Mouse (Mus musculus): ENCODE results near the gene Afap1l2.
A peak's percentile ranks its signal among the peaks of the same experiment; 100 is the strongest.

The Afap1l2 gene

DNA sequence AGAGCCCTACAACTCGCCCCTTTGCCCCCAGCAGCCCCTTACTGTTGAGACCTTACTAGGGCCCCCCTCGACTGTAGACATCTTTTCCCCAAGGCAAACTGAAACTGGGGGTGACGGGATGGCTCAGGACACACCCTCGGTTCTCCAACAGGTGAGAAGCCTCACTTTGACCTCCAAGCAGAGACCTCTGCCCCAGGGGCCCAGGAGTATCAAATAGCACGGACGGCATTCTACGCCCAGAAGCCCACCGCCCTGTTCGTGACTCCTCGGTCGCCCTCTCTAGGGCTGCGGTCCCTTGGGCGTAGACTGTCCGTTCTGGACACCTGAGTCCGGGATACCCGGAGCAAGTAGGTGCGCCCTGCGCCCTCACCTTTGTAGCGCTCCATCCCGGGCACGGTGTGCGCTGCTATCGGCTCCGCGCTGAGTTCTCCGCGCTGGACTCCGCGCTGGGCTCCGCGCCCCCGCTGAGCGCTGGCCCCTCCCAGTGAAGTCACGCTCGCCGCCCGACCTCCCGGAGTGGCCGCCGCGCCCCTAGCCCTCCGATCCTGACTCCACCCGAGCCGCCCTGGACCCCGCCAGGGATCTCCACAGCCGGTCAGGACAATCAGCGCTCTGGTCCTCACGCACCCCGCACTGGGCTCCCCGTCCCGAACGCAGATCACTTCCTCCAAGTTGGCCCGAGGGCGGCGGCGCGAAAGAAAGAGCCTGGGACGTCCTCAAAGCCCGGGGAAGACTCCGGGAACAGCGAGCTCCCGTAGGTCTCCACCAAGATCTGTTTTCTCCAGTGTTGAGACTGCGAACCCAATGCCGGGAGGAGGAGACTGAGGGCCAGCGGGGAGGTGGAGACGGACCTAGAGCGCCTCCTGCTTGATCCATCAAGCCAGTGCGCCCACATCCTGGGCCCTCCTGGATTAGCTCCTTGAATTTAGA, at the start of gene Afap1l2:
Gene Afap1l2, minus strand, starts transcription at position 448 of the 930 bp plus-strand sequence.
- no peak for DNase-seq (ENCODE audit: low spot score in 2 of 2)

DNA sequence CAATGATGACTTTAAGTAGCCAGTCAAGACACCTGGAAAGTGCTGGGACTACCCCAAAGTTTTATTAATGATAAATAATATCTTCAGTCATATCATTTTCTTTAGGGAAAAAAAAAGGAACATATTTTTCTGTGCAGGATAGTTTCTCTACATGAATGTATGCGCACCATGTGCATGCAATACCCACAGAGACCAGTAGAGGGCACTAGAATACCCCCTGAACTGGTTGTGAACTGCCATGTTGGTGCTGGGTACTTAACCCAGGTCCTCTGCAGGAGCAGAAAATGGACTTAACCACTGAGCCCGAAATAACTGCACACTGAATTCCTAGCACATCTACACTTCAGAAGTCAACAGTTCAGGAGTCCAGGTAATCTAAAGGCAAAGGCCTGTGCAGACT, 49.5 kb upstream of the Afap1l2 start:
- DNase-seq (ENCODE audit: low spot score in 2 of 2), result no peak

DNA sequence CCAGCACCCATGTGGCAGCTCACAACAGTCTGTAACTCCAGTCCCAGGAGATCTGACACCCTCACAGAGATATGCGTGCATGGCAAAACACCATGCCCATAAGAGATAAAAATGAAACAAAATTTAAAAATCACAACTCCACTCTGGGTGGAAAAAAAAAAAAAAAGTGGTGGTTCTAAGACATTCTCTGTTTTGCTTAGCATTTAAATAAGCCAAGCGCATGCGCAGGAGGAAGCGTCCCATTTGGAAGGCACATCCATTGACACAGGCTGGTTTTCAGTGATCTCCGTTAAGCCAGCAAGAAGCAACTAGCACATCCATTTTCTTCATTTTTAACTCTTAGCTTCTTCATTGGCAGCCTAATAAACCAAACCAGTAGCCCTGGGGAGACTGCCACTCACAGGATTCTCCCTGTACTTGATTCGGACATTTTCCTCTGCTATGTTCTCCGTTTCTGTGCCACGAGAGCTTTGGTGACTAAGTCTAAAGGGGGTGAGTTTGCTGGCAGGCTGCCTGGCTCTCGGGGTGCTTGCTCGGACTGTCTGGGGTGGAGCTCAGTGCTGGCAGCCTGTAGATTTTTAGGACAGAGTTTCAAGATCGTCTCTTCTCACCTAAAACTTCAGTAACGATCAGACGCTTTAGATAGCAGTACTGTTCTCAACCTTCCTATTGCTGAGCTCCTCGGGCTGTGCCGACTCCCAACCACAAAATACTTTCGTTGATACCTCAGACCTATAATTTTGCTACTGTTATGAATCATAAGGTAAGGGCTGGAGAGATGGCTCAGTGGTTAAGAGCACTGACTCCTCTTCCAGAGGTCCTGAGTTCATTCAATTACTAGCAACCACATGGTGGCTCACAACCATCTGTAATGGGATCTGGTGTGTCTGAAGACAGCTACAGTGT, 47.4 kb upstream of the Afap1l2 start:
- no peak for DNase-seq (ENCODE audit: low spot score in 2 of 2)

DNA sequence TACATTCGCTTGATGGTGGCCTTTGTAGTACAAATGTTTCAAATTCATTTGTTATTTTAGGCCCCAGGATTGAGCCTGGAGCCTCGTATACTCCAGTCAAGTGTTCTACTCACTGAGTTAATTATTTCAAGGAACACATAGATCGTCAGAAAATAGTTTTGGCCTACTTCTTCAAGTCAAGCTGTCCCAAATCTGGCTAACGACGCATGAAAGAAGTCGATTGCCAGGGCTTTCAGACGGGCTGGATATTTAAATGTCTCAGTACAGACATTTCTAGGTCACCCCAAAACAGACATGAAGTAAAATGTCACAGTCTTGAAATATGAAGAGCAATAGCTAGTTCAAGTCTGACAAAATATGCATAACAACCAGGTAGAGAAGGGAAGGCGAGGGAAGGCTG, 44.9 kb upstream of the Afap1l2 start:
- DNase-seq (ENCODE audit: low spot score in 2 of 2), result no peak

DNA sequence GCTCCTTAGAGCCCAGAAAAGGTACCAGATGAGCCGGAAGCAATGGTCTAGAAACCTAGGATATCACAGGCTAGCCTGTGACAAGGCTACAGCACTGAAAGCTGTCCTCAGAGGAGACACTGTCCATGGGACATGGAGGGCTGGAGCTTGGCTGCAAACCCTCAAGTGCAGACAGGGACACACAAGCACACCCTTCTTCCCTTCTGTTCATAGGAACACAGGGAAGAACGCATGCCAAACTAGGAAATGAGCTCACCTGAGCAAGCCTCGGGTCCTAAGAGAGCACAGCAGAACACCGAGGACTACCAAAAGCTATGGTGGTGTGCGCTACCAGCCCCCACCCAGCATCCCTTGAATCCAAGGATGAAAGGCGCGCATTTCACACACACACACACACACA, 44.0 kb upstream of the Afap1l2 start:
- DNase-seq (ENCODE audit: low spot score in 2 of 2), result no peak

DNA sequence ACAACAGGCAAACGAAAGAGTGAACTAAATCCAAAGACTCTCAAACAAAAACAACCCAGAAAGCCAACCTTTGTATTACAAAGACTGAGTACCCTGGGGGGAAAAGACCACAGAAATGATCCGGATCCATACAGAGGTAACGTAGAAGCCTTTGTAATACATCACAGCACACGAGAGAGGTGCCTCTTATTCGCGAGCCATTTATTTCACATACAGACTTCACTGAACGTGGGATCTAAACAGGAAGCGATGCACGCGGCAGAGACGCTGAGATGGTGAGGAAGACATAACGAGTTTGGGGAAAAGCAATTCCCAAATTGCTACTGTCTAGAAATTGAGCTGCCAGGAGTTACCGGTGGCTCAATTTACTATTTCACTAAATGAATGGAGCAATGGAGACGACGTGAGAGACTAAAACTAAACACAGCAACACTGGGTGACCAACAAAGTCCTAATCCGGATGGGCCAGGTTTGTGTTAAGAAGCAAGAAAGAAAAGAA, 41.6 kb upstream of the Afap1l2 start:
- DNase-seq (ENCODE audit: low spot score in 2 of 2), result no peak

DNA sequence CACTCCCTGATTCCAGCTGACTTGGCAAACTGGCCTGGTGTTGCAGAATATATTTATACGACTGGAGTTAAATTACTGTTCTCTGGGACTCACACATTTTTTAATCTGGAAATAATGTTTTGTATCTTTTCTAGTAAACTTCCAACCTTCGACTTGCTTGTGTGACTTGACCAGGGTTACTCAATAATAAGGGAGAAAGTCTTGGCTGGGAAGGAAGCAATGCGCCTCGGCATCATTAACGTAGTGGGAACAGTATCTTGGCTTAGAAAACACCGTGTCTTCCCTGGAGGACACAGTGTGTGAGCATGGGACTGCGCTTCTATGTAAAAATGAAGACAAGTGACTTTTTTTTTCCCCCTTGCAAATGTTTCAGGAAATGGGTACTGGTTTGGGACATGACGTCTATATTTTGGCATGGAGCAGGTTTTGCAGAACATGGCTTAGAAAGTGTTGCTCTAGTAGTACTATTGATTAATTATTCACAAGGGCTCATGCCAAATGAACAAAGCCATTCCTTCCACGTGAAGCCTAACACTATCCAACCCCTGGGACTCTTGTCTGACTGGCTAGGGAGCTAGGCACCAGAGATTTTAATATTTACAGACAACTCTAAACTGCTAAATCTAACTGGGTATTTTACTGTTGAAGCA, 39.8 kb upstream of the Afap1l2 start:
- DNase-seq (ENCODE audit: low spot score in 2 of 2), result no peak

DNA sequence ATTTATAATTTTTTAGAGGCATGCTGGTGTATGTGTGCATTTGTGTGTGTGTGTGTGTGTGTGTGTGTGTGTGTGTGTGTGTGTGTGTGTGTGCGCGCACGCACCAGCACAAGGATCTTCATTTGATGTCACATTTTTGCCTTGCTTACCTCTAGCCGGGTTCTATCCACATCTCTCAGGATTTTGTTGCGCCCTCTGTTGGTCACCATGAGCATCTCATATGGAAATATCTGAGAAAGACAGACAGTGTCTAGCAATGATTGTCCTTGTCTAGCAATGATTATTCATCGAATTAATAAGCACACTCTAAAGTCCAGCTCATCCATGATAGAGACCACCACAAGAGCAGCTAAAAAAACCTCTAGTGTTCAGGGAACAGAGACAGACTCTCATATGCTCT, 31.2 kb upstream of the Afap1l2 start:
- peak in 1 of 2 experiments; percentile 28 for DNase-seq (ENCODE audit: low spot score in 2 of 2)

DNA sequence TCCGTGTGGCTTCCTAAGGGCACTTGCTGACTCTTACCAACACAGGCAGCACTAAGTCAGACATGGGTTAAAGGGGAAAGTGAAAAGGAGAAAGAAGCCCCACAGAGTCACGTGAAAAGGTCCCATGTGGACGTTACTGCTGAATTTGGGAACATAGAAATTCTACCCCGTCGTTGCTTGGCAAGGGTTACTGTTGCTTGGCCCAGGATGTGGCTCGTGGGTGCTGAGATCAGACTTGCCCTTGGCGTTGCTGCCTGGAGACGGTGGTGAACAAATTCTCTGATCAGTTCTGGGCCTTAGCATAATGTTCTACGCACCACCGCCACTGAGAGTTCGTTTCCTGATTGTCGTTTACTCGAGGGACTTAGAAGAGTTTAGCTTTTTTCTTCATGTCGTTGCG, 28.8 kb upstream of the Afap1l2 start:
- DNase-seq (ENCODE audit: low spot score in 2 of 2), result no peak

DNA sequence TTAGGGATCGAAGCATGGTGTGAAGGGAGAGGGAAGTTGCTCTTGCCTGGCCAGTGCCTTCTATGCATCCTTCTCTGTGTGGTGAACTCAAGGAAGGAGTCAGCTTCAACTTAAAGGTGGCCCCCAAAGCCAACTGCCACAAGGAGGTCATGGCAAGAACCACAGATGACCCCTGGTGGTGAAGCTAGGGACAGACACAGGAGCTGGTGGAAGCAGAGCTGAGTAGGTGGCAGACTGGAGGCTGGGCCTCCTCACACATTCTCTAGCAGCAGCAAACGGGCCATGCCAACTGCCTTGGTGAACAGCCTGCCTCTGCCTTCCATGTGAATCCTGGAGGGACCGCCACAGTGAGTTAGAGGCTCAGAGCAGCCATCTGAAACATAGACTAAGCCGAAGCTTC, 23.6 kb upstream of the Afap1l2 start:
- DNase-seq (ENCODE audit: low spot score in 2 of 2), result peak; percentile 32 to 62

DNA sequence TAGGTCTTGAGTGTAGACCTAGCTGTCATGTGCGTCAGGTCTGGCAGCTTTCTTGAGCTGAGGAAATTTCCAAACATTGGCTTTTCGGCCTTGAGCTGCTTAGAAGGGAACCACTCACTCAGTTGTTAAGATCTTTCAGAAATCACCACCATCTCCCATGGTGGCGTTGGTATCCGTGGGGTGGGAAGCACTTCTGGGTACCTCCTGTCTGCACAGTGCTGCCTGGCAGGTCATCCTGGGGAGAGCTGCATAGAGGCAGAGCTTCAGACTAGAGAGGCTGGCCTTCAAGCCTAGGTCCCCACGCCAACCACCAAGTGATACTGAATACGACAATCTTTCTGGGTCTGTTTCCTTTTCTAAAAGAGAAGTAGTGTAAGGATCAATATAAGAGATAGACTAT, 21.4 kb upstream of the Afap1l2 start:
- no peak for DNase-seq (ENCODE audit: low spot score in 2 of 2)

DNA sequence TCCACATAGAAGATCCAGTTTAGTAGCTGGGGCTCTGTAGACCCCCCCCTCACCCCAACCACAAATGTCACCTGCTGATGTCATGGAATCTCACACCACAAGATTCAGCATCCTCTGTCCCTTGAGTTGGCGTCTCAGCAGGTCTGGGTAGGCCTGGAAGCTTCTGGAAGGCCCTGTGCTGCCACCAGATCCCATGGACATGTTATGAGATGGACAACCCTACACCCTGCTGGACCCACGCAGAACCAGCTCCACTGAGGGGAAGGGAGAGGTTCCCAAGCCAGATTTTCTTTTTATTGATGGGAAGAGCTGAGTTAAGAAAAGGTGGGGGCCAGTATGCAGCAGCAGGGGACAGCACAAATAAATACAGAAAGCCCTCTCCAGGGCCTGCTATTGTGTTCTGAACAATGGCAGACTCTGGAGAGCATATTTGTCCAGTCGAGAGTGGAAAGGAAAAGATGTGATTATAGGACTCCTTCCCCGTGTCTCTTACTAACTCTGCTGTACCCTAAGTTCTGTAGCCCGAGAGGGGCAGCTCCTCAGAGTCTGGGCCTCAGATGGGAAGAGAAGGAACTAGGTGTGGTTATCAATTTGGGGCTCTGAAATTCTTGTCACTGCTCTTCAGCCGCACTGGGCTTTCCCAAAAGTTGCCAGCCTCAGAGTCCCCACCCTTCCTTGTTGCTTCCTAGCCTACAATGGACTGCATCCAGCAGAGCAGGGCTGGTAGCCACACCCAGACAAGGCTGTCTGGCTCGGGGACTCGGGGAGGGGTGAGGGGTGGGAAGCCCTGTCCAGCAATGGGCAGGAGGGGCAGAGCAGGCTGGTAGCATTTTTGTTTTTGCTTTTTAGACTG, 20.5 kb upstream of the Afap1l2 start:
- no peak for DNase-seq (ENCODE audit: low spot score in 2 of 2)

DNA sequence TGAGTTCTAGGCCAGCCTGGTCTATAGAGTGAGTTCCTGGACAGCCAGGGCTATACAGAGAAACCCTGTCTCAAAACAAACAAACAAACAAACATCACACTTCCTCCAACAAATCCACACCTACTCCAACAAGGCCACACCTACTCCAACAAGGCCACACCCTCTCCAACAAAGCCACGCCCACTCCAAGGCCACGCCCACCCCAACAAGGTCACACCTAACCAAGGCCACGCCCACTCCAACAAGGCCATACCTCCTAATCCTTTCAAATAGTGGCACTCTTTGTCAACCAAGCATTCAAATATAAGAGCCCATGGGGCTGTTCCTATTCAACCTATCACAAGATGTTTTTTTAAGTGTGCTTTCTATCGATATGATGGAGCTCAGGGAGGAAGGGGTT, 18.5 kb upstream of the Afap1l2 start:
- no peak for DNase-seq (ENCODE audit: low spot score in 2 of 2)

DNA sequence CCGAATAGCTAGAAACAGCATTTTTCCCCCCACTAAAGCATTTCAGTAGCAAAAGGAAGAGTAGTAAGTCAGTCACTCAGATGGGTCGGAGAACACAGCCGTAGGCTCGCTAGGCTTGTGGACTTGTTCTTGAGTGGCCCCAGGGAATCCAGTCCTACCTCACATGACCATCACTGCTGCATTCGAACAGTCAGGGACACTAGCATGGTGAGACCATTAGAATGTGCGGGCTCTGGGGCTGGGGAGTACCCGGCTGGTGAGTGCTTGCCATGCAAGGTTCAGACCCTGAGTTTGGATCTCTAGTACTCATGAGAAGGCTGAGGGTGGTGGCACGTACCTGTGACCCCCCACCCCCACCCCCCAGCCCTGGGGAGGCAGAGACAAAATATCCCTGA, 9.8 kb upstream of the Afap1l2 start:
- no peak for DNase-seq (ENCODE audit: low spot score in 2 of 2)

DNA sequence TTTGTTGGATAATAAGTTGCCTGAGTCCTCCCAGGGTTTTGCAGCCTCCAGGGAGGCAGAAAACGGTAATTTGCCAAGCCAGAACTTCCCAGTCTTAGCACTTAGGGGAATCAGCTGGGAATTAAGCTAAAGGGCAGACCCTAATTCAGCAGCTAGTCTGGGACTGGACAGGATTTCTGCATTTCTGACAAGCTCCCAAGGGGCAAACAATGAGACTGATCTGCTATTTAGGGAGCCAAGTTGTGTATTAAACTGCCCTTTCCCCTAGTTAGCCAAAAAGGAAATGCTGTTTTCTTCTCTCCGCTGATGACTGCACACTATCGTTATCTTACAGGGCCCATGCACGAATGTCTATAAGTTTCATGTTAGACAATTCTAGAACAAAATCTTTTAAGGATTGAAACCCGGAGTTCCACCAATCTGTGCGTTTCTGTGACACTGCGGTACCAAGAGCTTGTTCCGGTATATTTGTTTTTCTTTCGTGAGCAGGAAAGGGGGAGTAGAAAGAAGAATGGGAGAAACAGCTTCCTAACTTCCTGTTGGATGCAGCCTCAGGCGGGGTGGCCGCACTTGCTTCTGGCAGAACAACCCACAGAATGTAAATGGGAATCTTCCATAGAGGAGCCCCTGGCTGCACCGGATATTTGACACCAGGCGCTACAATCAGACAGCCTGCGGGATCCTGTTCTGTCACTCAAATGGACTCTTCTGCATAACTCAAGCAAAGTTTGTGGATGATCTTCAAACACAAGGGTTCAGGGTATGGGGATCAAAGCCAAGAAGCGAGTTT, 9.2 kb upstream of the Afap1l2 start:
- DNase-seq (ENCODE audit: low spot score in 2 of 2), result no peak

DNA sequence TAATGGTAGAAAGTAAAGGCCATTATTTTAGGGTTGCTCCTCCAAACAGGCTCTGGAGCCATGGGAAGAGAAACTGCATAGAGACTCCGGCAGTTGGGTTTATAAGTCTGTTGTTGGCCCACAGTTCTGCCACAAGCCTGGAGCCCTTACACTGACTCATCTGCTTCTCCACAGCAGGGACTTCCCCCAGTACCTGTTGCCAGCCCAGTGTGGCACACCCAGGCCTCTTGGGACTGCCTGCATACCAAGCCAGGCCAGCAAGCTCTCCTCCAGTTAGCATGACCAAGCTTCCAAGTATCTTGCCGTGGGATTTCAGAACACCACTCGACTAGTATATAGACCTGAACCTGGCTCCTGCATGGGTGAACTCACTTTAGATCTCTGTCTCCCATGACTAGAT, 6.8 kb upstream of the Afap1l2 start:
- no peak for DNase-seq (ENCODE audit: low spot score in 2 of 2)

DNA sequence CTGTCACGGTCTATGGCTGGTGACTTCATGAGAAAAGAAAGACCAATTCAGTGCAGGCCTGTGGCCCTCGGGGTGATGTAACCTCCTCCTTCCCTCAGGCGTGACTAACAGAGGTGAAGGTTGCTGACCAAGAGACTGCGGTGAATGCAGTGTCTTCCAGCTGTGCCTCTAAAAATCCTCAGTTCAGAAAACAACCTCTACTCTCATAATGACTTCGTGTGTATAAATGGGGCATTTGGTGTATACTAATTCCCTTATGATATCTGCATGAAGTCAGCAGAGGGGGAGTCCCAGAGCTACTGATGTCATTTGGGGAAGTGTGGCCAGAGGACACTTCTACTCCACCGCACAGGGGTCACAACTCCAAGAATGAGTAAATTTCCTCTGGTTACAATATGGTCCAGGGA, 5.2 kb upstream of the Afap1l2 start:
- DNase-seq (ENCODE audit: low spot score in 2 of 2), result no peak

DNA sequence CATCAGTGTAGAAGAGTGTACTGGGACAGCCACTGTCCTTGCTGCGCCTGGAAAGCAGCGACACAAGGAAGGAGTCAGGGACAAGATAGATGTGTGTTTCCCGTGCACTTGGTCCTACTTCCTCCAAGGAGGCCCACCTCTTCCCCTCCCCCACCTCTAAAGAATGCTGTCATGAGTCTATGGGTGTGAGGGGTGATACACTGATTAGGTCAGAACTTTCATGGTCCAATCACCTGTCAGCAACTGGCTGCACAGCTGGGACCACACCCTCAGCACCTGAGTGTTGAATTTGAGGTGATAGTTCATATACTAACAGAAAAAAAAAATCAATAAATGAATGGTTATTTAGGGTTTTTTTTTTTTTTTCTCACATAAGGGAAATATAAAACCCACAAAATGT, 4.0 kb upstream of the Afap1l2 start:
- no peak for DNase-seq (ENCODE audit: low spot score in 2 of 2)

DNA sequence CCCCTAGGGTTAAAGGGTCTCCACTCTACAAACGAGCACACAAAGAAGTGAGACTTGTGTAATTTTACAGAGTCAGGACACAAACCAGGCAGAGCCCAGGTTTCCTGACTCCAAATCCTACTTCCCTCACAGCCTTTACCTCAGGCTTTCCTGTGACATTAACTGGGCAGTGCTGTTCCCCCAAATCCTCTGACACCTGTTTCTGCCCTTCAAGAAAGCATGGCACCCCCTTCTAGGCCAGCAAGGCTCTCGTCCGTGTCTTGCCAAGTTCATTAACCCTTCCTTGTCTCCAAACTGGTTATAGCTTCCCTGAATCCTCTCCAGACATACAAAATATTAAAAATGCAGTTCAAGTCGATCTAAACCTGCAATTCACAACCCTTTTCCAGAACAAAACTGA, 2.0 kb upstream of the Afap1l2 start:
- DNase-seq (ENCODE audit: low spot score in 2 of 2), result no peak

DNA sequence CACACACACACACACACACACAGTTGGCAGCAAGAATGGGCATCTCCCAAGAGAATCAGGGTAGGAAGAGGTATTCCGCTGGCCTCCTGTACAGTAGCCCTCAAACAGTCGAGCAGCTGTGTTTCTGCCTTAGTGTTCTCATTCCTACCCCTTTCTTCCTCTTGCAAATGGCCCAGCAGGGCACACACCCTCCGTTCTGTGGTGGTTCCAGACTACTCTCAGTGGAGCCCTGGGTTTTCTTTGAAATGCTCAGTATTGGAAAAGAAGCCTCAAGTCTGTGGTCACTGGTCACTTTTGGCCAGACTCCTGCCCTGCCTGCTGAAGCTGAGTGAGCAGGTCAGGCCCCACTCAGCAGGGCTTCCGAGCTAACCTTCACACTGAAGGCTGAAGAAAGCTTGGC, 1.6 kb upstream of the Afap1l2 start:
- no peak for DNase-seq (ENCODE audit: low spot score in 2 of 2)
